Mouse (Mus musculus): ENCODE data around the gene Fgfr2.
A peak's percentile ranks its signal among the peaks of the same experiment; 100 is the strongest.

Gene Fgfr2

DNA sequence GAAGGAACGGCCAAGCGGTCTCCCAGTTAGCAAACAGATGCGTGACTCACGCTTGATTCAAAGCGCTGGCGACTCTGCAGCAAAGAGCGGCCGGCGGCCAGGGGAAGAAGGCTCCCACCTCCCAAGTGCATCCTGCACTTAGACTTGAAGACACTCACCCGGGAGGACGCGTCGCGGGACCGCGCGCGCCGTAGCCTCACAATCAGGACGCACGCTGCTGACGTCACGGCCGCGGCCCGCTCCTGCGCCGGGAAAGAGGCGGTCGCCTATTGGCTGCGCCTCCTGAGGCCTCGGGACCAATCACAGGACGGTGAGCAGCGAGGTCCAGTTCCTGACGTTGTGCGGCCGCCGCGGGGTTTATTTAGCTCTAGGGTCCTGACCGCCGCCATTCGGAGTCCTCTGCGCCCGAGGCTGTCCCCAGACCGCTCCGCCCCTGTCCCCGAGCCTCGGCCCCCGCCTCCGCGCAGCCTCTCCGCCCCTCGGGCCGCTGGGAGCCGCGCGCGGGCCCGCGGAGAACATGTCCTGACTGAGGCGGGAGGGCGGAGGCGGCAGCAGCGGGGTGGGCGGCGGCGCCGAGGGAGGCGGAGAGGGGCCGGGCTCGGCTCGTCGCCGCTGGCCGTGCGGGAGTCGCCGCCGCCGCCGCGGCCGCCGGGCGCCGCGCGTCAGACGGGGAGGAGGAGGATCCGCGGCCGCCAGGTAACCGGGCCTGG is 192.1 kb downstream of the Fgfr2 start, which contains the start of gene Zranb1:
Gene Zranb1 (plus strand): TSS at position 293 of the 710 bp plus-strand sequence.
- peak; percentile 99 for DNase-seq

DNA sequence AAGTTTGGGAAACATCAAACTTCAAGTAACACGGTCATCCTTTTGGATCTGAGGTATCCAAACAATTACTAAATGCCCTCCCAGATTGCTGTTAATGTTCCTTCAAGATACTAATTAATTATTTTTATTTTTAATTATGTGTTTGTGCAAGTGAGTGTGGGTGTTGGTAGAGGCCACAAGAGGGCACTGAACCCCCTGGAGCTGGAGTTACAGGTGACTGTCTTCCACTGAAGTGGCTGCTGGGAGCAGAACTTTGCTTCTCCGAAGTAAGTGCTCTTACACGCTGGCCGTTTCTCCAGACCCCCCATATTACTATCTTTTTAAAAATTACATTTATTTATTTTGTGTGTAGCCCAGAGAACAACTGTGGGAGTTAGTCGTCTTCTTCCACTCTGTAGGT is 193.1 kb downstream of the Fgfr2 start:
- no peak for DNase-seq

GRCm38 (mm10) chr7:132927201-132927600 is 195.9 kb downstream of the Fgfr2 start:
- no peak for DNase-seq

DNA sequence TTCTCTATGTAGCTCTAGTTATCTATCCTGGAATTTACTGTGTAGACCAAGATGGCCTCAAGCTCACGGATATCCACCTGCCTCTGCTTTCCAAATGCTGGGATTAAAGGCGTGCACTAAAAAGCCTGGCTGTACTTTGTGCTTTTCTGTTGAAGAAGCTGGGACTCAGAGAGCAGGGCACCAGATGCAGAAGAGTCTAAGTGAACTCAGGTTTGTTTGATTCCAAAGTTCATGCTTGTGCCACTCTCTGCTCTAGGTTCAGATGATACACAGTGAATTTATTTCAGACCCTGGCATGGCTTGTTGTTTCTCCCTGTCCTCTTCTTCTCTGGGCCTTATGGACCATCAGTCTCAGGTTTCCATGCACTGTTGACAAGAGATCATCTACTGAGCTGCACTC is 197.9 kb downstream of the Fgfr2 start:
- DNase-seq = peak; percentile 13

DNA sequence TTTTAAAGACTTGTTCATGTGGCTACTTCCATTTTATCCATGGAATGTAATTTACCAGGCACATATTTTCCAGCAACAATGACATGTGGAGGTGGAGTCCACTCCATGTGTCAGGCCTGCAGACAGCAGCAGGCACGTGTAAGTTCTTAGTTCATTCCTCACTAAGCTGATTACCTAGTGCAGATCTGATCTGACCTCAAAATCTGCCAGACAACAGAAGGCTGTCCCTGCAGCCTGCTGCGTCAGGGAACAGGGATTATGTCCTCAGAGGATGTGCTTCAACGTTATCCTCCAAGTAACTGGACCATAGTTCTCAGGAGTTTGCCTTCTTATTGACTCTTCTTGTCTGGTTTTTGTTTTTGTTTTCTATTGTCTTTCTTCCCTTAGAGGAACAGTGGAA is 201.2 kb downstream of the Fgfr2 start:
- no peak for DNase-seq

- no peak for DNase-seq
Observed at GRCm38 (mm10) chr7:132903796-132904195, 219.4 kb downstream of the Fgfr2 start.

DNA sequence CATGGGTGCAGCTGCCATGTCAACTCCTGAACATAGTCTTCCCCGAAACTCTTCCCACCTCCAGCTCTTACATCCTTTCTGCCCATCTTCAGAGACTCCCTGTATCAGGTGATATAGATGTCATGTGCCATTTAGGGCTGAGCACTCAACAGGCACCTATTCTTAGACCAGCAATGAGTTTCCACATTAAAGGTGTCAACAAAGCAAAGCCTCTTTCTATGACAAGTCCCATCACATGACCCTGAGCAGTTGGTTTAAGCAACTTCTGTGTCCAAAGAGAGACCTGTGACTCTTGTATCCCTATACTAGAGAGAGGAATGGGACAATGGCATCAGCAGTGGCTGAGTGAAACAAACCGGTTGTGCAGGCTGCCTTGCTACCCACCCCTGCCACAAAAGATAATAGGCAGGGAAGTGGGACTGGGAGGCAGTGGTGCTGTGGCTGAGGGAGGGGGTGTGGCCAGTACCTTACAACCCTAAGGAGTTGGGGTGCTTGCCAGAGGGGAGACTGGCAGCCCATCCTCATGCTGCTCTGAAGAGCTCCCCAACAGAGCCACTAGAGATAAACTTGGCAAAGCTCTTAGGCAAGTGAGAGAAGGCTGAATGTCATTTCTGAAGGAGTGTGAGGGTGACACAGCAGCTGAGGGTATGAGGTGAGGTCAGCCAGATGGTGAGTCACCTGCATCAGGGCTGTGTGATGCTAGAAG is 222.2 kb downstream of the Fgfr2 start:
- no peak for DNase-seq

GRCm38 (mm10) chr7:132898234-132898633 is 224.9 kb downstream of the Fgfr2 start:
- no peak for DNase-seq

- no peak for DNase-seq
Observed at GRCm38 (mm10) chr7:132897258-132897657, 225.9 kb downstream of the Fgfr2 start.

- peak; percentile 51 for DNase-seq
Observed at GRCm38 (mm10) chr7:132896206-132896815, 226.8 kb downstream of the Fgfr2 start.

DNA sequence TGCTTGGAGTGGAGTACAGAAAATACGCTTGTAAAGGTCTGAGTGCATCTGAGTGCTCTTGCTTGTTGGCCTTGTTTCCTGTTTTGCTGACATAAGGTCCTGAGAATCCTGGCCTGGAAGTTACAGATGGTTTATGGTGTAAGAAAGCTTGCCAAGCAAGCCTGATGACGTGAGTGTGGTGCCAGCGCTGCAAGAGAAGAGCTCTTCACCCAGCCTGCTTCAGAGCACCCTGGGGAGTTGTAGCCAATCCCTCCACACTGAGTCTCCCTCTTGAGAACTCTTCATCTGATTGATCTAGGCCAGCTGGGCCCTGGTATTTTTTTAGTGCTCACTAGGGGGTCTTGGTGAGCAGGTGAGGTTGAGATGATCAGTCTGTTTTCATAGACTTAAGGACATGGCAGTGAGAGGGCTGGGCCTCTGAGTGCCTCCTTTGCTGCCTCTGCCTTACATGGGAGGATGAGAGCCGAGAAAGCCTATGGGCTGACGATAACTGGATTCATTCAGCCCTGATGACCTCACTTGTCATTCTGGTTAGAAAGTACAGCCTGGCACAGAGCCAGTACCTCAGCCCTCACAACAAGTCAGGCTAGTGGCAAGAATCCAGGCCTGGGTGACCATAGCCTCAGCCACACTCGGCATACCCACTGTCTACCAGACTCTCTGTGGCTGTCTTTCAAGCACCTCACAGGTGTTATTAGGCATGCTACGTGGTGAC is 228.2 kb downstream of the Fgfr2 start:
- DNase-seq = no peak

DNA sequence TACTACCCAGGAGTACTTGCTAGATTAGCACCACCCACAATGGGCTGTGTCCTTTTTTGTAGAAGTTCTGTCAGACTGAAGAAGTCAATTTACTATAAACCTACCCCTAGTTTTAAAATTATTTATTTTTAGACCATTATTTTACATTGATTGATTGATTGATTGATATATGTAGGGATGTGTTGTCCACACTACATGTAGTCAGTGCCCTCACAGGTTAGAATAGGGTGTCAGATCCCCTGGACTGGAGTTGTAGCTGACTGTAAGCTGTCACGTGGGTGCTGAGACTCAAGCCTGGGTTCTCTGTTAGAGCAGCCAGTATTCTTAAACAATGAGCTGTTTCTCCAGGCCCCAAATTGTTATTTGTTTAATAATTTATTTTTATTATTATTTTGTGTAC is 229.8 kb downstream of the Fgfr2 start:
- no peak for DNase-seq

GRCm38 (mm10) chr7:132892806-132893205 is 230.3 kb downstream of the Fgfr2 start:
- no peak for DNase-seq

- no peak for DNase-seq
Observed at GRCm38 (mm10) chr7:132892311-132892661, 230.9 kb downstream of the Fgfr2 start.

DNA sequence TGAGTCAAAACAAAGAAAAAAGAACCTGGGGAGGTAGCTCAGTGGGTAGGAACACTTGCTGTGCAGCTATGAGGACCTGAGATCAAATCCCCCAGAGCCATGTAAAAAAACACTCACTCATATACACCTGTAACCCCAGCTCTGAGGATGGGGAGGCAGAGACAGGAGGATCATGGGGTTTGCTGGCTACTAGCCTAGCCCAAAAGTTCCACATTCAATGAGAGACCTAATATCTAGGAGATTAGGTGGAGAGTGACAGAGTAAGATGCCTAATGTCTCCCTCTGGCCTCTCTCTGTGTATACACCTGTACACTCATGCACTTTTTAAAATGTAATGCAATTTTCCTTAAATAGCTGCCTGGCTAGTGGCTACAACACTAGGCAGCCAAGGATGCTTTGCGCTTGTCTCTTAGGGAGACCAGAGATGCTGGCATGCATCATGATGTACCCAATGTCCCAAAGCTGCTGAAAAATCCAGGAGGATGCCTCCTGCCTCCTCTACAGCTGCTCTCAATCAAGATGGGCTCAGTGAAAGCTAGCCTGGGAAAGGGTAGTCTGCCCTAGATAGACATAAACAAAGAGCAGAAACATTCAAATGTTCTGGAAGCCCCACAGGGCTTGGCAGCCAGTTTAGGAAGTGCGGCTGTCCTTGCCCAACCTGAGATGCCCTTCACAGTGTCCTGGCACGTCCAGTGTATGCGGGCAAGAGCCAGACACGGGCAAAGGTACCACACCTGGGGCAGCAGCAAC is 231.4 kb downstream of the Fgfr2 start:
- DNase-seq = peak; percentile 43

DNA sequence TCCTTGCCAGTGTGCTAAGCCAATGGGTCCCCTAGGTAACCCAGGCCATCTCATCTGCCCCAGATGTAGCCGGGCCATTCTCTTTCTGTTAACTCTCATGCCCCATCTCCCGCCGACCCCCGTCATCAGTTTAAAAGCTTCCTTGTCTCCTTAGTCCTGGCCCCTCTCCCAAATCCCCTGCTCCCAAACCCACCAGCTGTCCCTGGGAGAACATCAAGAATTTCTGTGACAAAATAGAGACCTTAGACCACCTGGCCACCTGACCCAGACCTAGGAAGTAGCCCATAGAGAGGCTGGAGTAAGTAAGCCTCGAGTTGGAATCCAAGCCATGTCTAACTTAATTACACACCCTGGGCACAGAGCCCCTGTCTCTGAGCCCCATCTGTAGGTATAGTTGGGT is 232.9 kb downstream of the Fgfr2 start:
- DNase-seq = no peak

DNA sequence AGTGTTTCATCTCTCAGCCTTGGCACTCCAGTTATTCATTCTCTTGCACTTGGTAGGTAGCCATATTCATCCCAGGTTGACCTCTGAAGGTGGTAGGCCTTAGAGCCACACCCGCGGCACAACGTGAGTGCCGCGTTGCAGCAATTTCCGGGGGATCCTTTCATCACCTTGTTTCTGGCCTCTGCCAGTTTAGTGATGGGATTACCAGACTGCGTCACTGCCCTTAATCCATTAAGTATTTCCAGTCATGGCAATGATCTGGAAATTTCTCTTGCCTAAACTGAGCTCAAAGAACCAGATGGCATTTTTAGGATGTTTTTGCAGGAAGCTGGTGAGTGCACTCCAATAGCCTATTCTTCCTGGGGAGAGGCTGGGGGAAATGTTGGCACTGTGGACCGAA is 233.5 kb downstream of the Fgfr2 start:
- no peak for DNase-seq

DNA sequence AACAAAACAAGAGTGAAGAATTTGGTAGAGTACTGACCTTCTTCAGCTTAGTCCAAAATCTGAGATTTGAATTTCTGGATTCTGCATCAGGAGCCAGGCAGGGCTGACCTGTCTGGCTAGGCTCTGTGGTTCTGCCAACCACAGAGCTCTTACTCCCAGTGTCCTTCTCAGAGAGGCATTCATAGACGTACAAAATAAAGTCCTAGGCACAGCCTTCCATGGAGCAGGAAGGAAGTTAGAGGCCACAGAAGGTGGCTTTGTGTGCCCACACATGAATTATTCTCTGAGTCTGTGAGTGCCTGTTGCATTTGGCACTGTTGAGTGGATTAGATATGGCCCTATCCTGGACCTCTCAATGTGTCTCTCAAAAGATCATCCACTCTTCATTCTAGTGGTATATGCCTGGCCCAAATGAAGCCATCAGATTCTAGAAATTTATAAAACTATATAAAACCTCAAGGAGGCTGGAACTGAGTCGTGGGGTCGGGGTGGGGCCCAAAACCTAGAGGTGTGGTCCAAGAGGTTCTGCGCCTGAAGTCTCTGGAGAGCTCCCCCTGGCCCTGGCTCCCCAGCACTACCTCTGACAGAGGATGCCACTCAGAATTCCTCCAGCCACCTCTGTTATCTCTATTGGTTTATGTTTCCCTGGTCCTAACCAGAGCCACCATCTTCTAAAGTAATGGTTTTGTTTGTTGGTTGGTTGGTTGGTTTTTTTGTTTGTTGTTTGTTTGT is 234.5 kb downstream of the Fgfr2 start:
- DNase-seq = no peak

DNA sequence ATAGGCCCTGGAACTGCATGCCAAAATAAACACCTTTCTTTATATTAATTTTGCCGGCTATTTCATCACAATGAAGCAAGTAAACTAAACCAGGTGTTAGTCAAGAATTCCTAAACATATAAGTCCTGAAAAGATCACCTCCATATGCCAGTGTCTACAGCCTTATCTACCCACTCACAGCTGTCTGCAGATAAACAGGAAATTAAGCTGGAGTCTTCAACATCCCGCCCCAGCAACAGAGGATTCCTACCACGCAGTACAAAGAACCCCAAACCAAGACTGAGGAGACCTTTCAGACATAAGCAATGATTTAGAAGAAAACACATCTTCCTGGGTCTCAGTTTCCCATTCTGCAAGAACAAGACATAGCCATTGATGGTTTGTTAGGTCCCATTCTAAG is 235.1 kb downstream of the Fgfr2 start:
- no peak for DNase-seq

- no peak for DNase-seq
Observed at GRCm38 (mm10) chr7:132887019-132887804, 235.9 kb downstream of the Fgfr2 start.

- DNase-seq = no peak
Observed at GRCm38 (mm10) chr7:132884031-132884430, 239.1 kb downstream of the Fgfr2 start.

Data from kidney, adult 18-20 months (tissue).